Mouse (Mus musculus): Measurements from ENCODE around the gene Pcdh15.

- TF ChIP-seq POLR2A (IDR thresholded peaks at IDR 0.05; ENCODE audit: borderline replicate concordance, low read depth, low read length) = no peak
- no peak for TF ChIP-seq CTCF (IDR thresholded peaks at IDR 0.05; ENCODE audit: low read depth, low read length)
Observed at GRCm38 (mm10) chr10:73915170-73915569, 816.0 kb downstream of the Pcdh15 start.

Measured in bone marrow macrophage, adult 2 months (primary cell).